Mouse (Mus musculus) intestine, embryonic 16.5 days (tissue): ENCODE measurements around the gene Aknad1. TPM values are rescaled to one million over a fixed set of nuclear protein-coding genes. Genes with fewer than 3 reads are reported as not detected.
A peak's percentile ranks its signal among the peaks of the same experiment; 100 is the strongest.

Experiments used
- ATAC-seq: fragments of 200-750 bp; cut with Nextera tagmentation; 2 replicates; pipeline ENCODE4 v1.8.0; 2017; ENCODE audit warnings: moderate TSS enrichment, moderate library complexity
- H3K27ac ChIP-seq: fragments of 300-500 bp; sonication (generic); 2 replicates; pipeline ENCODE4 v1.5.1; 2014; ENCODE audit warnings: mild to moderate bottlenecking, low read length
- H3K27me3 ChIP-seq: fragments of 300-500 bp; sonication (generic); replicated peaks from 2 replicates; pipeline ENCODE4 v1.6.1; 2014; ENCODE audit warnings: low read length, control low read depth, mixed read lengths; ENCODE audit not compliant: control insufficient read depth, insufficient read depth
- H3K36me3 ChIP-seq: fragments of 300-500 bp; sonication (generic); 2 replicates; pipeline ENCODE4 v1.6.1; 2014; ENCODE audit warnings: low read length, control low read depth; ENCODE audit not compliant: control insufficient read depth, insufficient read depth
- H3K4me1 ChIP-seq: fragments of 300-500 bp; sonication (generic); 2 replicates; pipeline ENCODE4 v1.6.1; 2014; ENCODE audit warnings: low read length, control low read depth, mixed read lengths; ENCODE audit not compliant: control insufficient read depth, insufficient read depth
- H3K4me2 ChIP-seq: fragments of 300-500 bp; sonication (generic); 2 replicates; pipeline ENCODE4 v1.6.1; 2014; ENCODE audit warnings: low read depth, low read length, control low read depth
- H3K4me3 ChIP-seq: fragments of 300-500 bp; sonication (generic); 2 replicates; pipeline ENCODE4 v1.5.1; 2014; ENCODE audit warnings: mild to moderate bottlenecking, low read length
- H3K9ac ChIP-seq: fragments of 300-500 bp; sonication (generic); 2 replicates; pipeline ENCODE4 v1.6.1; 2014; ENCODE audit warnings: low read depth, low read length
- H3K9me3 ChIP-seq: fragments of 300-500 bp; sonication (generic); 2 replicates; pipeline ENCODE4 v1.6.1; 2016; ENCODE audit warnings: low read length, control low read depth; ENCODE audit not compliant: control insufficient read depth
- WGBS: fragments of 180-500 bp; shearing (Covaris S2); extraction: QIAGEN DNeasy Blood & Tissue Kit; methylation state at CpG from one replicate; pipeline ENCODE4 v1.1.7; 2014; 5-methylcytosine and 5-hydroxymethylcytosine counted together
- polyA plus RNA-seq: library from polyadenylated mRNA; unstranded; fragments of >200 nt; fragmentation: Nextera tagmentation; extraction: Ambion mirVana; gene quantifications from 2 replicates; pipeline ENCODE4 v1.2.1, GENCODE M21; 2015

The Aknad1 gene
- polyA plus RNA-seq, 1 experiment from 2014 or later = 0.21 TPM

DNA sequence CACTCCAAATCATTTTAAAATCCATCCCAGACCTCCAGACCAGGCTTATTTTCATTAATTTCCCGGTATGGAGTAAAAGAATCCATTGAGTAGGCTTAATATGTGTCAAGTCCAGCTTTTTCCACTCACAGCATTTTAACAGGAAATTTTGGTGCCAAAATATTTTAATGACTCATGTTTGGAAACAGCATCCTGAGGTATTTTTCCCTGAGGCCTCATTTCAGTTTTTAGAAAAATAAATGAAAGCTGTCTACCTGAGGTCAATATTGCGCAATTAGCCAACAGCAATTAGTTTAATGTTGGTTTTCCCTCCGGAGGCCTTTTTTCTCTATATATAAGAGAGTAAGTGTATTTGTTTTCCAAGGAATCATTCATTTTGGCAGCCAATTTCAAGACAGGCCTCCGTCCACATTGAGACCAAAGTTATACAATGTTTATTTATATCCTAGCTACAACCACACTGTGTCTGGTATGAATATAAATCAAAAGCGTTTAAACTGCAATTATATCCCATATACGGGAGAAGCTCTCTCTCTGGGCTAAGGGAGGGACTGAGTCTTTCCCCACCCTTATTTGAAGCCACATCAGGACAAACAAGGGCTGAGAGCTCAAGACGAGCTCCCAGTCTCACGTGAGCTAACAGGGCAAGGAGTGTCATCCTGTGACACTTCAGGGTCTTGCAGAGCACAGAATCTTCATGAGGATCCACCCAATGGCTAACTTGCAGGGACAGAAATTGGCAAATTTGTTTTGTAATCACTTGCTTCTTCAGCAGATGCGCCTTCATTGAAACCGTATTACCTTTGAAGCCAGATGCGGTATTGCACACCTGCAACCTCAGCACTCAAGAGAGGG, 20.3 kb downstream of the Aknad1 start:
- ATAC-seq = peak; percentile 66

GRCm38 (mm10) chr3:108762597-108763111, 23.2 kb downstream of the Aknad1 start:
- Histone ChIP-seq H3K4me3 (no peak overlapping the region), H3K4me1 (peaks cover 11% of the 10 kb centered on the region), H3K9ac (no peak overlapping the region), H3K36me3 (no peaks in the 10 kb centered on the region), H3K9me3 (no peaks in the 10 kb centered on the region), H3K4me2 (no peak overlapping the region), H3K27me3 (no peaks in the 10 kb centered on the region), H3K27ac (no peak overlapping the region)
- WGBS = 69% methylated on average over 7 of the region's 7 CpGs
- ATAC-seq = no peak

More for the DNA sequence above, 20.3 kb downstream of the Aknad1 start:
- Histone ChIP-seq H3K36me3 (no peaks in the 10 kb centered on the region), H3K4me3 (no peak overlapping the region), H3K4me1 (peaks cover 7% of the 10 kb centered on the region), H3K9ac (no peak overlapping the region), H3K4me2 (no peak overlapping the region), H3K9me3 (no peaks in the 10 kb centered on the region), H3K27ac (peak overlapping the region; percentile 44; the same call in 1 of the 2 replicates), H3K27me3 (no peaks in the 10 kb centered on the region)
- WGBS = 58% methylated on average over 11 of the region's 11 CpGs

DNA sequence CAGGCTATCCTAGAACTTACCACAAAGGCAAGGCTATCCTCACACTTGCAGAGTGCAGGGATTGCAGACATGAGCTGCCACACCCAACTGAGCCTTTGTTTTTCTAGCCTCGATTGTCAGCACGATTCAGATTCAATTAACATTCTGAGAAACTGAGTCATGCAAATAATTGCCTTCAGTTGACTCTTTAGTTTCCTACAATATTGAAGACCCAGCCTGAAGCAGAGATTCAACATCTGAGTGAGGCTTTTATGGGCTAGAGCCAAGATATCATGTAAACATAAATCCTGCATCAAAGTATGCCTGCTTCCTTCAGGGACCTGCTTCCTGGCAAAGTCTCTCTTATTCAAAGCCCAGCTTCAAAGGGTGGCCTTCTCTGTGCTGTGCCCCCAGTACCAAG, 24.2 kb downstream of the Aknad1 start:
- H3K4me1 ChIP-seq = peaks cover 11% of the 10 kb centered on the region
- no peak overlapping the region for H3K4me3 ChIP-seq
- no peak for ATAC-seq
- H3K36me3 ChIP-seq = no peaks in the 10 kb centered on the region
- no peaks in the 10 kb centered on the region for H3K27me3 ChIP-seq
- no peak overlapping the region for H3K9ac ChIP-seq
- 54% methylated on average over 2 of the region's 2 CpGs for WGBS
- no peak overlapping the region for H3K4me2 ChIP-seq
- H3K9me3 ChIP-seq = no peaks in the 10 kb centered on the region
- H3K27ac ChIP-seq = no peak overlapping the region

- Histone ChIP-seq H3K4me3 (no peak overlapping the region), H3K9ac (no peak overlapping the region), H3K4me2 (no peak overlapping the region), H3K27me3 (no peaks in the 10 kb centered on the region), H3K27ac (no peak overlapping the region), H3K4me1 (peaks cover 13% of the 10 kb centered on the region), H3K36me3 (no peaks in the 10 kb centered on the region), H3K9me3 (no peaks in the 10 kb centered on the region)
- ATAC-seq = no peak
- 37% methylated on average over 7 of the region's 7 CpGs for WGBS
These were observed 25.5 kb downstream of the Aknad1 start for GRCm38 (mm10) chr3:108764976-108765375.

DNA sequence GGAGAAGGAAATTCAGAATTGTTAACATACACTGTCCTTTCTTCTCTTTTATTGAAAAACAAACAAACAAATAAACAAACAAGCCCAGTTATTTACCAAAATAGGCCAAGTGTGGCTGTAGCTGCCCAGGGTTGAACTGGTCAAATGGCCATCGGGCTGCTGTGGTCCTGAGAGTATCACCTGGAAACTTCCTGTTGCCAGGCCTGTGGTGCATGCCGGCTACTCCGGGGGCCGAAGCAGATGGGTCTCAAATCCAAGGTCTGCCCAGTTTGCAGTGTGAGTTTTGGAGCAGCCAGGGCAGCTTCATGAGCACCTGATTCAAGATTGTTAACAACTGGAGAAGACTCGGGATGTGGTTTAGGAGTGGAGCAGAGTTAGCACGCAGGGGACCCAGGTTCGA, 26.0 kb downstream of the Aknad1 start:
- no peaks in the 10 kb centered on the region for H3K36me3 ChIP-seq
- no peak overlapping the region for H3K27ac ChIP-seq
- no peaks in the 10 kb centered on the region for H3K27me3 ChIP-seq
- H3K4me2 ChIP-seq = no peak overlapping the region
- H3K9ac ChIP-seq = no peak overlapping the region
- no peak overlapping the region for H3K4me3 ChIP-seq
- 88% methylated on average over 7 of the region's 7 CpGs for WGBS
- H3K4me1 ChIP-seq = peaks cover 13% of the 10 kb centered on the region
- ATAC-seq = no peak
- H3K9me3 ChIP-seq = no peaks in the 10 kb centered on the region

GRCm38 (mm10) chr3:108766943-108767342, 27.5 kb downstream of the Aknad1 start:
- Histone ChIP-seq H3K4me1 (peaks cover 18% of the 10 kb centered on the region), H3K4me3 (no peak overlapping the region), H3K9ac (no peak overlapping the region), H3K36me3 (no peaks in the 10 kb centered on the region), H3K9me3 (no peaks in the 10 kb centered on the region), H3K27me3 (no peaks in the 10 kb centered on the region), H3K4me2 (no peak overlapping the region), H3K27ac (no peak overlapping the region)
- ATAC-seq = no peak
- WGBS = 82% methylated on average over 7 of the region's 7 CpGs

GRCm38 (mm10) chr3:108767416-108767815, 28.0 kb downstream of the Aknad1 start:
- no peak for ATAC-seq
- WGBS = 65% methylated on average over 10 of the region's 10 CpGs
- no peaks in the 10 kb centered on the region for H3K27me3 ChIP-seq
- H3K4me2 ChIP-seq = no peak overlapping the region
- H3K9me3 ChIP-seq = no peaks in the 10 kb centered on the region
- no peak overlapping the region for H3K9ac ChIP-seq
- no peak overlapping the region for H3K27ac ChIP-seq
- H3K4me3 ChIP-seq = no peak overlapping the region
- peaks cover 18% of the 10 kb centered on the region for H3K4me1 ChIP-seq
- H3K36me3 ChIP-seq = no peaks in the 10 kb centered on the region

- Histone ChIP-seq H3K36me3 (no peaks in the 10 kb centered on the region), H3K27me3 (no peaks in the 10 kb centered on the region), H3K9ac (no peak overlapping the region), H3K27ac (no peak overlapping the region), H3K4me3 (no peak overlapping the region), H3K4me1 (peaks cover 14% of the 10 kb centered on the region; the same call in 1 of the 2 replicates), H3K4me2 (no peak overlapping the region), H3K9me3 (no peaks in the 10 kb centered on the region)
- 60% methylated on average over 6 of the region's 6 CpGs for WGBS
- ATAC-seq = peak; percentile 50
These were observed 30.1 kb downstream of the Aknad1 start for GRCm38 (mm10) chr3:108769547-108769946.

GRCm38 (mm10) chr3:108770725-108771368, 31.4 kb downstream of the Aknad1 start:
- no peaks in the 10 kb centered on the region for H3K27me3 ChIP-seq
- no peaks in the 10 kb centered on the region for H3K36me3 ChIP-seq
- peaks cover 11% of the 10 kb centered on the region; the same call in 1 of the 2 replicates for H3K4me1 ChIP-seq
- no peak overlapping the region for H3K4me3 ChIP-seq
- H3K9me3 ChIP-seq = no peaks in the 10 kb centered on the region
- 30% methylated on average over 6 of the region's 6 CpGs for WGBS
- H3K27ac ChIP-seq = peak overlapping the region; percentile 42
- peak; percentile 75 for ATAC-seq
- no peak overlapping the region for H3K4me2 ChIP-seq
- no peak overlapping the region for H3K9ac ChIP-seq
